Mouse (Mus musculus): ENCODE measurements at regions not wholly inside any gene's neighbourhood (a gene's known extent, or its start where the extent isn't known, plus 50 kb on each side); places are given as distances from the start of the nearest gene placed in this dataset.
"Not testable (repeated sequence)": the region's sequence is repeated elsewhere in the genome, so short reads cannot be mapped to it uniquely, and the experiment has no call there.

GRCm38 (mm10) chr7:60492028-60492995, 352.3 kb upstream of the Snrpn start:
- peak overlapping the region; percentile 49 for H3K4me3 ChIP-seq
- not testable (repeated sequence) for ATAC-seq (ENCODE audit: extremely low read depth, insufficient number of reproducible peaks, low FRiP score, low TSS enrichment); H3K4me1 ChIP-seq; H3K36me3 ChIP-seq; H3K9me3 ChIP-seq; H3K27ac ChIP-seq (replicated peaks); H3K27me3 ChIP-seq (replicated peaks)
- peak overlapping the region; percentile 69 for H3K9ac ChIP-seq
- 6% methylated on average over 39 of the region's 39 CpGs for WGBS
- H3K4me2 ChIP-seq = peak overlapping the region; percentile 60

GRCm38 (mm10) chr7:60487839-60488454, 347.9 kb upstream of the Snrpn start:
- not testable (repeated sequence) for H3K36me3 ChIP-seq; H3K9ac ChIP-seq; H3K4me3 ChIP-seq; H3K27ac ChIP-seq (replicated peaks); H3K9me3 ChIP-seq; H3K4me1 ChIP-seq; ATAC-seq (ENCODE audit: extremely low read depth, insufficient number of reproducible peaks, low FRiP score, low TSS enrichment); H3K27me3 ChIP-seq (replicated peaks); H3K4me2 ChIP-seq
- WGBS = 8% methylated on average over 4 of the region's 4 CpGs

GRCm38 (mm10) chr7:60450074-60450603, 310.1 kb upstream of the Snrpn start:
- H3K27ac ChIP-seq (replicated peaks); H3K4me1 ChIP-seq; H3K9me3 ChIP-seq; H3K4me2 ChIP-seq; H3K4me3 ChIP-seq; H3K9ac ChIP-seq; H3K27me3 ChIP-seq (replicated peaks); H3K36me3 ChIP-seq; ATAC-seq (ENCODE audit: extremely low read depth, insufficient number of reproducible peaks, low FRiP score, low TSS enrichment): not testable (repeated sequence)
- WGBS = 41% methylated on average over 3 of the region's 3 CpGs

DNA sequence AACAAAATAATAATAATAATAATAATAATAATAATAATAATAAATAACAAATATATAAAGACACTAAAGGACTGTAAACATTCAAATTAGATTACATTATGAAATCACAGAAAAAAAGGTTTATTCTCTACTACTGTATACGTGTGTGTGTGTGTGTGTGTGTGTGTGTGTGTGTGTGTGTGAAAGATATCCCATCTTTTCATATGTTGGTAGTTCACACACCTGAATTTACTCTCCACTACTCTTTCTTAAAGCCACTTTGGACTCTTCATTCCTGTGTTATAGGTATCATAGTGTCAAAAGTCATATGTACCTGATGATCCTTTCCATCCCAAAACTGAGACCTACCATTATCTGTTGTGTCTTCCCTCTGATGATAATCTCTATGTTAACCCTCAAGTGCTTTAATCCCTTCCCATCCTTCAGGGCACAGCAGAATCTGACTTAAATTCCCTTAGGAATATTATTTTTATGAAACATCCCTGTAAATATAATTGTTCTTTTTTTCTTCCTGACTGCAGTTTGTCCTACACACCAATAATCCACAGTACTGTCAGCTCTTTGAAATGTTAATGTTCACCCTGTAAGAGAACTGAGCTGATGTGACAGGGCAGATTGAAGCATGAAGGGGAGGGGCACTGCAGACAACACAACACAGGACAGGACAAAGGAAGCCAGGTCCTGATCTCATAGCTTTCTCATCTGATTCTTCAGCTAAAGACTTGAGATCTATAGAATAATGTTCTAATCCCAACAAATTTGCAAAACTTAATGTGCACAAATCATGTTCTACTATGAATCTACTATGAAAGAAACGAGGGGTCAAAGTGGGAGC, 309.4 kb upstream of the Snrpn start:
- not testable (repeated sequence) for H3K4me2 ChIP-seq; H3K9me3 ChIP-seq; H3K4me3 ChIP-seq; H3K27me3 ChIP-seq (replicated peaks); H3K9ac ChIP-seq; H3K4me1 ChIP-seq; ATAC-seq (ENCODE audit: extremely low read depth, insufficient number of reproducible peaks, low FRiP score, low TSS enrichment); H3K27ac ChIP-seq (replicated peaks); H3K36me3 ChIP-seq
- WGBS = 39% methylated on average over 2 of the region's 2 CpGs

GRCm38 (mm10) chr7:60438781-60439180, 298.8 kb upstream of the Snrpn start:
- 56% methylated on average over 3 of the region's 3 CpGs for WGBS
- Histone ChIP-seq H3K27me3 (replicated peaks) (no peaks in the 10 kb centered on the region), H3K36me3 (no peaks in the 10 kb centered on the region), H3K9me3 (0 out of 2 replicates have a peak, but pooled peaks cover 2% of the 10 kb centered on the region), H3K4me1 (no peaks in the 10 kb centered on the region), H3K4me2 (no peak overlapping the region), H3K4me3 (no peak overlapping the region), H3K27ac (replicated peaks) (no peak overlapping the region), H3K9ac (no peak overlapping the region)
- no peak for ATAC-seq (ENCODE audit: extremely low read depth, insufficient number of reproducible peaks, low FRiP score, low TSS enrichment)

- WGBS = 7% methylated on average over 33 of the region's 33 CpGs
- not testable (repeated sequence) for H3K27ac ChIP-seq (replicated peaks)
- H3K9ac ChIP-seq = peak overlapping the region; percentile 69
Observed at GRCm38 (mm10) chr7:60391011-60391863, 251.2 kb upstream of the Snrpn start.

DNA sequence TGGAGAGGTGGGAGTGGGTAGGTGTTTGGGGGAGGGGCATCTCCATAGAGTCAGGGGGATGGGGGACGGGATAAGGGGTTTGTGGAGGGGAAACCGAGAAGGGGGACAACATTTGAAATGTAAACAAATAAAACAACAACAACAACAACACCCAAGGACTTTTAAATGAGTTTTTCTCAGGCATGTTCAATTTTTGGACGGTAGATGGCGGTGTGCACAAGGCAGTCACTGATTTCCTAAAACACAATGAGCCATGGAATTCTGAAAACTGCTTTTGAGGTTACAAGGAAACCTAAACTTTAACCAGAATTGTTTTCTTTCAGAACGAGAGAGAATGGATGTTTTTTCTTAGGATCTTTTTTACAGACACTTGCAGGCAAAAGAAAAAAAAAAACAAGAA, 246.9 kb upstream of the Snrpn start:
- 5% methylated on average over 5 of the region's 5 CpGs for WGBS
- not testable (repeated sequence) for H3K27ac ChIP-seq (replicated peaks); H3K9ac ChIP-seq; H3K4me3 ChIP-seq; H3K4me1 ChIP-seq; H3K27me3 ChIP-seq (replicated peaks); H3K4me2 ChIP-seq; H3K36me3 ChIP-seq; ATAC-seq (ENCODE audit: extremely low read depth, insufficient number of reproducible peaks, low FRiP score, low TSS enrichment); H3K9me3 ChIP-seq

More at GRCm38 (mm10) chr7:60391011-60391863, 251.2 kb upstream of the Snrpn start:
- H3K27me3 ChIP-seq (replicated peaks); ATAC-seq (ENCODE audit: extremely low read depth, insufficient number of reproducible peaks, low FRiP score, low TSS enrichment); H3K36me3 ChIP-seq; H3K4me1 ChIP-seq; H3K9me3 ChIP-seq: not testable (repeated sequence)
- Histone ChIP-seq H3K4me3 (peak overlapping the region; percentile 51), H3K4me2 (peak overlapping the region; percentile 61)

- H3K9me3 ChIP-seq; H3K4me2 ChIP-seq; H3K27ac ChIP-seq (replicated peaks); H3K36me3 ChIP-seq; H3K27me3 ChIP-seq (replicated peaks); H3K9ac ChIP-seq; H3K4me1 ChIP-seq; H3K4me3 ChIP-seq; ATAC-seq (ENCODE audit: extremely low read depth, insufficient number of reproducible peaks, low FRiP score, low TSS enrichment): not testable (repeated sequence)
- WGBS = 12% methylated on average over 3 of the region's 3 CpGs
Observed at GRCm38 (mm10) chr7:60374001-60374400, 234.0 kb upstream of the Snrpn start.

- H3K27me3 ChIP-seq (replicated peaks); H3K9ac ChIP-seq; H3K4me1 ChIP-seq; H3K27ac ChIP-seq (replicated peaks); ATAC-seq (ENCODE audit: extremely low read depth, insufficient number of reproducible peaks, low FRiP score, low TSS enrichment); H3K9me3 ChIP-seq; H3K36me3 ChIP-seq; H3K4me2 ChIP-seq; H3K4me3 ChIP-seq: not testable (repeated sequence)
- 58% methylated on average over 2 of the region's 2 CpGs for WGBS
Observed at GRCm38 (mm10) chr7:60352206-60352605, 212.2 kb upstream of the Snrpn start.
